Mouse (Mus musculus) MEL (cell line): ENCODE results near the gene Clk2. TPM values are rescaled to one million over a fixed set of nuclear protein-coding genes. Genes with fewer than 3 reads are reported as not detected.

Experiments used
- DNase-seq: peaks from one replicate; pipeline ENCODE4 v3.0.0; 2011; ENCODE audit warnings: low read depth, low spot score
- H3K27ac ChIP-seq: 2 replicates; pipeline ENCODE4 v1.5.1; 2012; ENCODE audit warnings: low read depth, mild to moderate bottlenecking, control low read depth, low read length, moderate library complexity; ENCODE audit not compliant: control insufficient read depth
- H3K27me3 ChIP-seq, 2 experiments: fragments of 150-350 bp in 1 of 2; sonication (generic) in 1 of 2; 2 replicates each; pipeline ENCODE4 v1.6.1; 2012; ENCODE audit warnings: low read length in 2 of 2, mild to moderate bottlenecking in 2 of 2, improper control_type of control experiment in 1 of 2, moderate library complexity in 1 of 2; ENCODE audit not compliant: insufficient read depth in 2 of 2, control insufficient read depth in 1 of 2
- H3K36me3 ChIP-seq, 2 experiments: 2 replicates each; pipeline ENCODE4 v1.6.1; 2012 to 2014; ENCODE audit warnings: low read length in 2 of 2, improper control_type of control experiment in 1 of 2, inconsistent platforms in 1 of 2, mild to moderate bottlenecking in 1 of 2; ENCODE audit not compliant: insufficient read depth in 2 of 2, control insufficient read depth in 1 of 2
- H3K4me1 ChIP-seq, 2 experiments: fragments of 150-350 bp in 1 of 2; sonication (generic) in 1 of 2; 2 replicates each; pipeline ENCODE4 v1.6.1; 2012; ENCODE audit warnings: low read length in 2 of 2, improper control_type of control experiment in 1 of 2, mild to moderate bottlenecking in 1 of 2; ENCODE audit not compliant: insufficient read depth in 2 of 2, control insufficient read depth in 1 of 2
- H3K4me3 ChIP-seq, 2 experiments: fragments of 150-350 bp in 1 of 2; sonication (generic) in 1 of 2; 2 replicates each; pipeline ENCODE4 v1.5.1; 2012; ENCODE audit warnings: low read depth in 2 of 2, low read length in 2 of 2, mild to moderate bottlenecking in 2 of 2, moderate library complexity in 2 of 2, control low read depth in 1 of 2, improper control_type of control experiment in 1 of 2; ENCODE audit not compliant: control insufficient read depth in 1 of 2, insufficient read depth in 1 of 2
- H3K79me2 ChIP-seq: 2 replicates; pipeline ENCODE4 v1.6.1; 2012; ENCODE audit warnings: mild to moderate bottlenecking, low read length, moderate library complexity; ENCODE audit not compliant: control insufficient read depth, poor library complexity, insufficient read depth
- H3K9ac ChIP-seq: 2 replicates; pipeline ENCODE4 v1.6.1; 2012; ENCODE audit warnings: low read depth, mild to moderate bottlenecking, control low read depth, low read length, moderate library complexity; ENCODE audit not compliant: control insufficient read depth, poor library complexity, severe bottlenecking
- H3K9me3 ChIP-seq: fragments of 150-350 bp; sonication (generic); replicated peaks from 2 replicates; pipeline ENCODE4 v1.6.1; 2012; ENCODE audit warnings: mild to moderate bottlenecking, low read length, improper control_type of control experiment, moderate library complexity; ENCODE audit not compliant: insufficient read depth
- BHLHE40 ChIP-seq: IDR thresholded peaks from 2 replicates; pipeline ENCODE4 v1.6.1; 2012; ENCODE audit warnings: low read depth, mild to moderate bottlenecking, inconsistent platforms, low read length, improper control_type of control experiment, borderline replicate concordance
- CHD2 ChIP-seq: IDR thresholded peaks from 2 replicates; pipeline ENCODE4 v1.6.1; 2011; ENCODE audit warnings: low read length, improper control_type of control experiment
- CTCF ChIP-seq, 3 experiments: IDR thresholded peaks in 2 of 3; conservative IDR thresholded peaks in 1 of 3; 2 replicates each; pipeline ENCODE4 v1.5.1; 2011 to 2012; ENCODE audit warnings: low read length in 3 of 3, low read depth in 2 of 3, mild to moderate bottlenecking in 2 of 3, improper control_type of control experiment in 1 of 3, inconsistent platforms in 1 of 3, mixed read lengths in 1 of 3, moderate library complexity in 1 of 3; ENCODE audit not compliant: control insufficient read depth in 1 of 3, insufficient read depth in 1 of 3, poor library complexity in 1 of 3, severe bottlenecking in 1 of 3
- ELF1 ChIP-seq: IDR thresholded peaks from 2 replicates; pipeline ENCODE4 v1.6.1; 2014; ENCODE audit warnings: low read depth, mild to moderate bottlenecking, inconsistent platforms, low read length, improper control_type of control experiment, moderate library complexity
- ETS1 ChIP-seq: IDR thresholded peaks from 2 replicates; pipeline ENCODE4 v1.6.1; 2012; ENCODE audit warnings: low read depth, mild to moderate bottlenecking, inconsistent platforms, low read length, improper control_type of control experiment, moderate library complexity
- GABPA ChIP-seq: IDR thresholded peaks from 2 replicates; pipeline ENCODE4 v1.6.1; 2012; ENCODE audit warnings: low read depth, mild to moderate bottlenecking, inconsistent platforms, low read length, improper control_type of control experiment, moderate library complexity
- GATA1 ChIP-seq: IDR thresholded peaks from 2 replicates; pipeline ENCODE4 v1.6.1; 2011; ENCODE audit warnings: low read depth, low read length, improper control_type of control experiment
- JUND ChIP-seq: IDR thresholded peaks from 2 replicates; pipeline ENCODE4 v1.6.1; 2011; ENCODE audit warnings: low read depth, mild to moderate bottlenecking, improper control_type of control experiment, low read length
- KAT2A ChIP-seq: conservative IDR thresholded peaks from 2 replicates; pipeline ENCODE4 v1.6.1; 2012; ENCODE audit warnings: low read depth, low read length, improper control_type of control experiment, inconsistent platforms
- MAFK ChIP-seq: IDR thresholded peaks from 2 replicates; pipeline ENCODE4 v1.6.1; 2011; ENCODE audit warnings: low read depth, mild to moderate bottlenecking, low read length, improper control_type of control experiment, borderline replicate concordance
- MAX ChIP-seq: IDR thresholded peaks from 2 replicates; pipeline ENCODE4 v1.6.1; 2011; ENCODE audit warnings: low read length, improper control_type of control experiment
- MAZ ChIP-seq: IDR thresholded peaks from 2 replicates; pipeline ENCODE4 v1.6.1; 2012; ENCODE audit warnings: low read depth, mild to moderate bottlenecking, inconsistent platforms, low read length, improper control_type of control experiment
- MEF2A ChIP-seq: IDR thresholded peaks from 2 replicates; pipeline ENCODE4 v1.6.1; 2014; ENCODE audit warnings: low read depth, mild to moderate bottlenecking, inconsistent platforms, low read length, improper control_type of control experiment; ENCODE audit not compliant: poor library complexity, insufficient replicate concordance, severe bottlenecking; ENCODE audit errors: extremely low read depth
- MXI1 ChIP-seq: IDR thresholded peaks from 2 replicates; pipeline ENCODE4 v1.6.1; 2011; ENCODE audit warnings: mild to moderate bottlenecking, low read depth, low read length, improper control_type of control experiment
- MYB ChIP-seq: IDR thresholded peaks from 2 replicates; pipeline ENCODE4 v1.6.1; 2011; ENCODE audit warnings: mild to moderate bottlenecking, low read depth, low read length, improper control_type of control experiment
- MYC ChIP-seq: IDR thresholded peaks from 2 replicates; pipeline ENCODE4 v1.6.1; 2011; ENCODE audit warnings: low read depth, mild to moderate bottlenecking, low read length, improper control_type of control experiment, moderate library complexity
- NELFE ChIP-seq: IDR thresholded peaks from 2 replicates; pipeline ENCODE4 v1.6.1; 2011; ENCODE audit warnings: low read depth, low read length, improper control_type of control experiment
- NRF1 ChIP-seq: IDR thresholded peaks from 2 replicates; pipeline ENCODE4 v1.6.1; 2014; ENCODE audit warnings: low read depth, mild to moderate bottlenecking, inconsistent platforms, low read length, improper control_type of control experiment, moderate library complexity; ENCODE audit not compliant: poor library complexity, insufficient read depth, severe bottlenecking
- POLR2A ChIP-seq, 2 experiments: IDR thresholded peaks; 2 replicates each; pipeline ENCODE4 v1.6.1; 2011 to 2012; ENCODE audit warnings: low read length in 2 of 2, mild to moderate bottlenecking in 2 of 2, control low read depth in 1 of 2, improper control_type of control experiment in 1 of 2, low read depth in 1 of 2, moderate library complexity in 1 of 2; ENCODE audit not compliant: control insufficient read depth in 1 of 2, insufficient read depth in 1 of 2, poor library complexity in 1 of 2
- POLR2AphosphoS2 ChIP-seq: IDR thresholded peaks from 2 replicates; pipeline ENCODE4 v1.6.1; 2011; ENCODE audit warnings: low read length, improper control_type of control experiment
- POLR2AphosphoS5 ChIP-seq: IDR thresholded peaks from 2 replicates; pipeline ENCODE4 v1.6.1; 2012; ENCODE audit warnings: low read depth, borderline replicate concordance, mild to moderate bottlenecking, inconsistent platforms, low read length, moderate library complexity, mixed read lengths
- RAD21 ChIP-seq: IDR thresholded peaks from 2 replicates; pipeline ENCODE4 v1.6.1; 2011; ENCODE audit warnings: mild to moderate bottlenecking, low read depth, low read length, improper control_type of control experiment
- RCOR1 ChIP-seq: IDR thresholded peaks from 2 replicates; pipeline ENCODE4 v1.6.1; 2012; ENCODE audit warnings: low read depth, mild to moderate bottlenecking, inconsistent platforms, low read length, improper control_type of control experiment
- TAL1 ChIP-seq: IDR thresholded peaks from 2 replicates; pipeline ENCODE4 v1.6.1; 2012; ENCODE audit warnings: mild to moderate bottlenecking, inconsistent platforms, low read length, moderate library complexity, mixed read lengths
- TBP ChIP-seq: IDR thresholded peaks from 2 replicates; pipeline ENCODE4 v1.8.0; 2011; ENCODE audit warnings: low read depth, low read length, improper control_type of control experiment
- TCF12 ChIP-seq: IDR thresholded peaks from 2 replicates; pipeline ENCODE4 v1.6.1; 2014; ENCODE audit warnings: low read depth, mild to moderate bottlenecking, inconsistent platforms, low read length, improper control_type of control experiment, moderate library complexity
- USF1 ChIP-seq: IDR thresholded peaks from 2 replicates; pipeline ENCODE4 v1.6.1; 2014; ENCODE audit warnings: low read depth, mild to moderate bottlenecking, inconsistent platforms, low read length, improper control_type of control experiment, moderate library complexity
- USF2 ChIP-seq, 2 experiments: IDR thresholded peaks; 2 replicates each; pipeline ENCODE4 v1.6.1; 2011 to 2012; ENCODE audit warnings: improper control_type of control experiment in 2 of 2, low read length in 2 of 2, borderline replicate concordance in 1 of 2, inconsistent platforms in 1 of 2, low read depth in 1 of 2, mild to moderate bottlenecking in 1 of 2; ENCODE audit not compliant: insufficient read depth in 1 of 2
- ZMIZ1 ChIP-seq: IDR thresholded peaks from 2 replicates; pipeline ENCODE4 v1.6.1; 2012; ENCODE audit warnings: low read depth, mild to moderate bottlenecking, inconsistent platforms, low read length, improper control_type of control experiment, moderate library complexity
- ZNF384 ChIP-seq: IDR thresholded peaks from 2 replicates; pipeline ENCODE4 v1.6.1; 2012; ENCODE audit warnings: low read depth, mild to moderate bottlenecking, inconsistent platforms, low read length, improper control_type of control experiment
- polyA plus RNA-seq, 2 experiments: library from polyadenylated mRNA; stranded (reverse) in 1 of 2; unstranded in 1 of 2; fragments of >175 nt in 1 of 2; fragments of >200 nt in 1 of 2; gene quantifications; 2 replicates each; pipeline versions ENCODE4 v1.2.1 to v1.2.4; 2012; ENCODE audit warnings: low replicate concordance in 2 of 2, low read depth in 1 of 2; ENCODE audit not compliant: insufficient read length in 2 of 2, insufficient read depth in 1 of 2, missing spikeins in 1 of 2
- total RNA-seq: library from RNA; depleted of rRNA; stranded (reverse); fragments of 300-350 nt; gene quantifications from 2 replicates; pipeline ENCODE4 v1.2.3, GENCODE M21; 2012

Clk2 gene
- total and polyA plus RNA-seq, 3 experiments = 28.2 to 138 (median 83.6) TPM

GRCm38 (mm10) chr3:89187690-89188477 is 23.3 kb downstream of the Clk2 start (continued):
- TF ChIP-seq ELF1 = peak; percentile 72
- TF ChIP-seq ZNF384 = no peak
- peak; percentile 74; the same call in 1 of the 2 replicates for TF ChIP-seq MYC

GRCm38 (mm10) chr3:89188478-89188875 is 23.9 kb downstream of the Clk2 start:
- H3K9ac ChIP-seq = no peak overlapping the region; the same call in 1 of the 2 replicates

GRCm38 (mm10) chr3:89190436-89190835 is 25.8 kb downstream of the Clk2 start:
- Histone ChIP-seq H3K4me1 (peaks cover 36 to 60% of the 10 kb centered on the region in 2 experiments), H3K36me3 (peaks cover 0 to 53% of the 10 kb centered on the region in 2 experiments; a peak in 2 of 4 replicates), H3K27ac (peak overlapping the region; percentile 91), H3K79me2 (no peaks in the 10 kb centered on the region; the same call in 1 of the 2 replicates), H3K27me3 (no peaks in the 10 kb centered on the region), H3K9me3 (no peaks in the 10 kb centered on the region), H3K9ac (peak overlapping the region; percentile 27), H3K4me3 (peak overlapping the region in 1 of 2 experiments; percentile 22; a peak in 1 of 4 replicates)
- peak; percentile 97 for DNase-seq
- TF ChIP-seq NELFE (peak; percentile 54), POLR2AphosphoS5 (no peak), ELF1 (no peak), ETS1 (peak; percentile 93), TBP (peak; percentile 61; the same call in 1 of the 2 replicates), TAL1 (peak; percentile 93), CHD2 (no peak; the same call in 1 of the 2 replicates), POLR2AphosphoS2 (0 out of 2 replicates have a peak, but pooled peaks have one; percentile 51), KAT2A (0 out of 2 replicates have a peak, but pooled peaks have one; percentile 21), USF1 (no peak; the same call in 1 of the 2 replicates), MAX (peak; percentile 84), RCOR1 (peak; percentile 65; the same call in 1 of the 2 replicates), RAD21 (no peak), NRF1 (no peak), POLR2A (IDR thresholded peaks at IDR 0.05; ENCODE audit: control insufficient read depth in 1 of 2, insufficient read depth in 1 of 2, low read depth in 1 of 2, low read length in 2 of 2, poor library complexity in 1 of 2) (peak in 1 of 2 experiments; percentile 52; a peak in 1 of 4 replicates), CTCF (IDR thresholded peaks at IDR 0.05 in 2 of 3, conservative IDR thresholded peaks at IDR 0.05 in 1 of 3; ENCODE audit: control insufficient read depth in 1 of 3, insufficient read depth in 1 of 3, low read depth in 2 of 3, low read length in 3 of 3, poor library complexity in 1 of 3, severe bottlenecking in 1 of 3) (no peak), MXI1 (peak; percentile 81), ZMIZ1 (no peak; the same call in 1 of the 2 replicates)

More at GRCm38 (mm10) chr3:89188478-89188875, 23.9 kb downstream of the Clk2 start:
- Histone ChIP-seq H3K4me1 (peaks cover 37 to 71% of the 10 kb centered on the region in 2 experiments), H3K4me3 (no peak overlapping the region), H3K27ac (peak overlapping the region; percentile 38; the same call in 1 of the 2 replicates), H3K79me2 (no peaks in the 10 kb centered on the region; the same call in 1 of the 2 replicates), H3K36me3 (peaks cover 0 to 55% of the 10 kb centered on the region in 2 experiments; a peak in 2 of 4 replicates), H3K9me3 (no peaks in the 10 kb centered on the region), H3K27me3 (no peaks in the 10 kb centered on the region)
- no peak for DNase-seq
- TF ChIP-seq GABPA (no peak), MYC (no peak), MEF2A (no peak), TBP (no peak), TCF12 (no peak), JUND (no peak), GATA1 (no peak), MAZ (no peak), BHLHE40 (no peak), USF2 (IDR thresholded peaks at IDR 0.05; ENCODE audit: borderline replicate concordance in 1 of 2, insufficient read depth in 1 of 2, low read depth in 1 of 2, low read length in 2 of 2) (no peak), KAT2A (no peak), CTCF (IDR thresholded peaks at IDR 0.05 in 2 of 3, conservative IDR thresholded peaks at IDR 0.05 in 1 of 3; ENCODE audit: control insufficient read depth in 1 of 3, insufficient read depth in 1 of 3, low read depth in 2 of 3, low read length in 3 of 3, poor library complexity in 1 of 3, severe bottlenecking in 1 of 3) (no peak), MAFK (no peak), ETS1 (no peak), RAD21 (no peak), POLR2AphosphoS2 (no peak), POLR2AphosphoS5 (no peak), USF1 (no peak), MYB (no peak)
